ENCODE assay signal across 8 mouse cellular contexts in the genomic region with DNA sequence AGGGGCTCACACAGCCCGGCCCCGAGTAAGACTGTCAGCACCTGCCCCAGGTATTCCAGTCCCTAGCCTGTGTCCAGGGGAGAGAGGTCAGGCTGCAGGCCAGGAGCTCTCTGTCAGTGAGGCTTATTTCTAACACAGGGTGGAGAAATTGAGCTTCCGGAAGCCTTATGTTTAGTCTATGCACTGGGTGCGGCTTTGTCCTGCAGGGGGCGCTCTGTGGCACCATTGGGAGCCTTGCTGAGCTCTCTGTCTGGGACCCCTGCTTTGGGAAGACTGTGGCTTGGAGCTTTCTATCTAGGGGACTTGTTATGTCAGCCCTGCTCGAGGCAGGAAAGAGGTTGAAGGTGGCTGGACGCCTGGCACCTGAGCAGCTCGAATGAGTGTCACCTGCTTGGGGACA. TPM values are rescaled to one million over a fixed set of nuclear protein-coding genes. Genes with fewer than 3 reads are reported as not detected.
DNase-seq lines count a peak whose midpoint lies in the region; ATAC-seq lines count a peak whose summit lies in the region.

No protein-coding gene starts in this region.

- peak; percentile 78 for DNase-seq in hindbrain, embryonic 10.5 days (ENCODE audit: low spot score)
- DNase-seq in urinary bladder, postnatal 25 days (ENCODE audit: low spot score), result peak; percentile 19
- DNase-seq in urinary bladder, adult 18-20 months (ENCODE audit: low spot score in 2 of 2), result no peak
- peak; percentile 74 to 84 for DNase-seq in cerebellum, postnatal 25 days
- DNase-seq in lung, postnatal 4 days, result peak; percentile 73 to 78

- no peak overlapping the region for H3K4me3 ChIP-seq in hindbrain, embryonic 10.5 days
- H3K4me3 ChIP-seq in hindbrain, embryonic 12.5 days, result no peak overlapping the region
- no peak overlapping the region for H3K4me3 ChIP-seq in hindbrain, embryonic 15.5 days

- H3K27me3 ChIP-seq in hindbrain, embryonic 10.5 days (ENCODE audit: insufficient read depth, poor library complexity, severe bottlenecking), result peaks cover 39% of the 10 kb centered on the region
- H3K27me3 ChIP-seq in hindbrain, embryonic 12.5 days, result peaks cover 17% of the 10 kb centered on the region
- peaks cover 6% of the 10 kb centered on the region for H3K27me3 ChIP-seq in hindbrain, embryonic 15.5 days

- no peak for ATAC-seq in hindbrain, embryonic 12.5 days (ENCODE audit: low FRiP score)
- 0 out of 2 replicates have a peak, but pooled peaks have one; percentile 17 for ATAC-seq in hindbrain, embryonic 15.5 days (ENCODE audit: low FRiP score, low read depth)
- no peak for ATAC-seq in activated CD4-positive, CD25-positive, alpha-beta regulatory T cell, adult 4 months

- no peak overlapping the region for H3K27ac ChIP-seq in hindbrain, embryonic 10.5 days
- H3K27ac ChIP-seq in hindbrain, embryonic 12.5 days, result no peak overlapping the region
- no peak overlapping the region for H3K27ac ChIP-seq in hindbrain, embryonic 15.5 days (replicated peaks)

- WGBS in hindbrain, embryonic 10.5 days, result 39% methylated on average over 8 of the region's 8 CpGs
- 46% methylated on average over 8 of the region's 8 CpGs for WGBS in hindbrain, embryonic 12.5 days
- WGBS in hindbrain, embryonic 15.5 days, result 42% methylated on average over 8 of the region's 8 CpGs

- no peaks in the 10 kb centered on the region for H3K9me3 ChIP-seq in hindbrain, embryonic 10.5 days
- H3K9me3 ChIP-seq in hindbrain, embryonic 12.5 days (replicated peaks), result no peaks in the 10 kb centered on the region
- H3K9me3 ChIP-seq in hindbrain, embryonic 15.5 days, result no peaks in the 10 kb centered on the region

- H3K4me2 ChIP-seq in hindbrain, embryonic 12.5 days (replicated peaks), result no peak overlapping the region
- H3K4me2 ChIP-seq in hindbrain, embryonic 15.5 days, result no peak overlapping the region

- peaks cover 83% of the 10 kb centered on the region for H3K4me1 ChIP-seq in hindbrain, embryonic 10.5 days (replicated peaks)
- peaks cover 81% of the 10 kb centered on the region for H3K4me1 ChIP-seq in hindbrain, embryonic 12.5 days
- H3K4me1 ChIP-seq in hindbrain, embryonic 15.5 days (replicated peaks), result peaks cover 66% of the 10 kb centered on the region

- no peaks in the 10 kb centered on the region for H3K36me3 ChIP-seq in hindbrain, embryonic 10.5 days
- H3K36me3 ChIP-seq in hindbrain, embryonic 12.5 days, result no peaks in the 10 kb centered on the region
- no peaks in the 10 kb centered on the region for H3K36me3 ChIP-seq in hindbrain, embryonic 15.5 days

- H3K9ac ChIP-seq in hindbrain, embryonic 12.5 days, result no peak overlapping the region
- no peak overlapping the region for H3K9ac ChIP-seq in hindbrain, embryonic 15.5 days

RNA-seq across cellular contexts. Expression of a gene that starts 37.2 kb away (rescaled TPM):
- polyA plus RNA-seq in hindbrain, embryonic 10.5 days (2016; fragmentation: Nextera tagmentation; extraction: Ambion mirVana), result 18.7 and 24.3 TPM in 2 replicates
- 19.1 and 21.1 TPM in 2 replicates for polyA plus RNA-seq in hindbrain, embryonic 12.5 days (2016; fragmentation: Nextera tagmentation; extraction: Ambion mirVana)
- polyA plus RNA-seq in hindbrain, embryonic 15.5 days (2015; fragmentation: Nextera tagmentation; extraction: Ambion mirVana), result 19.1 and 20.4 TPM in 2 replicates
- 10 to 100 TPM; 14.0 to 14.6 TPM for polyA plus RNA-seq in activated CD4-positive, CD25-positive, alpha-beta regulatory T cell, adult 4 months (2017; shearing (Covaris generic))

RNA-seq across cellular contexts. Expression of a gene that starts 37.6 kb away (rescaled TPM):
- polyA plus RNA-seq in hindbrain, embryonic 10.5 days (2016; fragmentation: Nextera tagmentation; extraction: Ambion mirVana), result 6.9 and 10.6 TPM in 2 replicates
- polyA plus RNA-seq in hindbrain, embryonic 12.5 days (2016; fragmentation: Nextera tagmentation; extraction: Ambion mirVana), result 9.0 and 10.4 TPM in 2 replicates
- polyA plus RNA-seq in hindbrain, embryonic 15.5 days (2015; fragmentation: Nextera tagmentation; extraction: Ambion mirVana), result 15.1 and 17.5 TPM in 2 replicates
- 10 to 100 TPM in 1 of 2 experiments, 1 to 10 TPM in 1; 9.3 to 11.9 TPM for polyA plus RNA-seq in activated CD4-positive, CD25-positive, alpha-beta regulatory T cell, adult 4 months (2017; shearing (Covaris generic))

RNA-seq across cellular contexts. Expression of a gene that starts 42.2 kb away (rescaled TPM):
- polyA plus RNA-seq in hindbrain, embryonic 10.5 days (2016; fragmentation: Nextera tagmentation; extraction: Ambion mirVana), result 0.14 and 0.18 TPM in 2 replicates
- polyA plus RNA-seq in hindbrain, embryonic 12.5 days (2016; fragmentation: Nextera tagmentation; extraction: Ambion mirVana), result 0.21 and 0.57 TPM in 2 replicates
- 0.64 and 0.73 TPM in 2 replicates for polyA plus RNA-seq in hindbrain, embryonic 15.5 days (2015; fragmentation: Nextera tagmentation; extraction: Ambion mirVana)
- polyA plus RNA-seq in activated CD4-positive, CD25-positive, alpha-beta regulatory T cell, adult 4 months (2017; shearing (Covaris generic)), result not detected

RNA-seq across cellular contexts. Expression of a gene that starts 52.0 kb away (rescaled TPM):
- 17.7 TPM in 2 replicates for polyA plus RNA-seq in hindbrain, embryonic 10.5 days (2016; fragmentation: Nextera tagmentation; extraction: Ambion mirVana)
- 15.4 and 18.0 TPM in 2 replicates for polyA plus RNA-seq in hindbrain, embryonic 12.5 days (2016; fragmentation: Nextera tagmentation; extraction: Ambion mirVana)
- 21.3 and 21.6 TPM in 2 replicates for polyA plus RNA-seq in hindbrain, embryonic 15.5 days (2015; fragmentation: Nextera tagmentation; extraction: Ambion mirVana)
- polyA plus RNA-seq in activated CD4-positive, CD25-positive, alpha-beta regulatory T cell, adult 4 months (2017; shearing (Covaris generic)), result 10 to 100 TPM; 18.4 to 26.6 TPM

Comparison
In these comparisons a context has a peak if more than half of its experiments do, and no peak if none do; other contexts are left out.
1. DNase-seq: peak in hindbrain, embryonic 10.5 days (single experiment), urinary bladder, postnatal 25 days (single experiment), cerebellum, postnatal 25 days (2 of 2) and lung, postnatal 4 days (2 of 2); none in urinary bladder, adult 18-20 months (0 of 2).